Mouse (Mus musculus) erythroblast, embryonic 14.5 days (primary cell): ENCODE data around the gene Mtmr3.

ENCODE experiments used
- GATA1 ChIP-seq: IDR thresholded peaks from 2 replicates; pipeline ENCODE4 v1.6.1; 2012; ENCODE audit warnings: low read length, inconsistent platforms, mixed read lengths
- TAL1 ChIP-seq: IDR thresholded peaks from 3 replicates; pipeline ENCODE4 v1.6.1; 2012; ENCODE audit warnings: low read length, inconsistent platforms, mixed read lengths

- no peak for TF ChIP-seq TAL1
- TF ChIP-seq GATA1: no peak
Measured at GRCm38 (mm10) chr11:4527132-4527531, 67.5 kb downstream of the Mtmr3 start.
